Mouse (Mus musculus) hindbrain, postnatal 0 days (tissue): ENCODE measurements around the gene Picalm. TPM values are rescaled to one million over a fixed set of nuclear protein-coding genes. Genes with fewer than 3 reads are reported as not detected.
"Not testable (repeated sequence)": the region's sequence is repeated elsewhere in the genome, so short reads cannot be mapped to it uniquely, and the experiment has no call there.

ENCODE experiments used
- ATAC-seq: fragments of 200-750 bp; cut with Nextera tagmentation; 2 replicates; pipeline ENCODE4 v1.8.0; 2017; ENCODE audit warnings: mild to moderate bottlenecking, moderate TSS enrichment, moderate library complexity
- DNase-seq: peaks from one replicate; pipeline ENCODE4 v3.0.0-alpha.2; 2015; ENCODE audit warnings: low spot score
- H3K27ac ChIP-seq: fragments of 300-500 bp; sonication (generic); 2 replicates; pipeline ENCODE4 v1.5.1; 2014; ENCODE audit warnings: mild to moderate bottlenecking
- H3K27me3 ChIP-seq: fragments of 300-500 bp; sonication (generic); 2 replicates; pipeline ENCODE4 v1.6.1; 2014; ENCODE audit warnings: low read length, mixed read lengths; ENCODE audit not compliant: insufficient read depth
- H3K36me3 ChIP-seq: fragments of 300-500 bp; sonication (generic); 2 replicates; pipeline ENCODE4 v1.6.1; 2014; ENCODE audit warnings: low read length, mixed read lengths; ENCODE audit not compliant: insufficient read depth
- H3K4me1 ChIP-seq: fragments of 300-500 bp; sonication (generic); 2 replicates; pipeline ENCODE4 v1.6.1; 2014; ENCODE audit warnings: antibody characterized with exemption, low read length, mixed read lengths; ENCODE audit not compliant: insufficient read depth
- H3K4me2 ChIP-seq: fragments of 300-500 bp; sonication (generic); 2 replicates; pipeline ENCODE4 v1.6.1; 2014; ENCODE audit warnings: low read depth, mild to moderate bottlenecking, low read length, moderate library complexity, mixed read lengths
- H3K4me3 ChIP-seq: fragments of 300-500 bp; sonication (generic); 2 replicates; pipeline ENCODE4 v1.5.1; 2014; ENCODE audit warnings: low read length
- H3K9ac ChIP-seq: fragments of 300-500 bp; sonication (generic); replicated peaks from 2 replicates; pipeline ENCODE4 v1.6.1; 2014; ENCODE audit warnings: mild to moderate bottlenecking, low read length, moderate library complexity, mixed read lengths
- H3K9me3 ChIP-seq: fragments of 300-500 bp; sonication (generic); 2 replicates; pipeline ENCODE4 v1.6.1; 2016; ENCODE audit warnings: low read length, mixed read lengths
- CTCF ChIP-seq: IDR thresholded peaks from 2 replicates; pipeline ENCODE4 v1.5.1; 2016; ENCODE audit warnings: antibody characterized with exemption, control low read depth, low read depth
- WGBS: fragments of 180-500 bp; shearing (Covaris S2); extraction: QIAGEN DNeasy Blood & Tissue Kit; methylation state at CpG from one replicate; pipeline ENCODE4 v1.1.7; 2014; 5-methylcytosine and 5-hydroxymethylcytosine counted together
- polyA plus RNA-seq: library from polyadenylated mRNA; unstranded; fragments of >200 nt; fragmentation: Nextera tagmentation; extraction: Ambion mirVana; gene quantifications from 2 replicates; pipeline ENCODE4 v1.2.1, GENCODE M21; 2015
- total RNA-seq: library from RNA; depleted of rRNA; stranded (reverse); fragments of >200 nt; gene quantifications from 2 replicates; pipeline ENCODE4 v1.2.3, GENCODE M21; 2014

Picalm gene
- total and polyA plus RNA-seq, 2 experiments from 2014 or later: 22.4 to 141 TPM

GRCm38 (mm10) chr7:90216511-90216910 is 86.5 kb downstream of the Picalm start:
- Histone ChIP-seq H3K4me1 (no peaks in the 10 kb centered on the region), H3K27me3 (no peaks in the 10 kb centered on the region), H3K4me3 (no peak overlapping the region), H3K9ac (no peak overlapping the region), H3K36me3 (no peaks in the 10 kb centered on the region), H3K4me2 (no peak overlapping the region), H3K27ac (peak overlapping the region; percentile 38; the same call in 1 of the 2 replicates), H3K9me3 (no peaks in the 10 kb centered on the region)
- ATAC-seq (peak; percentile 70), DNase-seq (peak; percentile 28)
- WGBS: 52% methylated on average over 8 of the region's 8 CpGs
- TF ChIP-seq CTCF: no peak

- no peak for DNase-seq
- H3K27ac ChIP-seq: no peak overlapping the region
- TF ChIP-seq CTCF: no peak
- no peak for ATAC-seq
- no peaks in the 10 kb centered on the region for H3K27me3 ChIP-seq
- no peak overlapping the region for H3K4me3 ChIP-seq
- H3K36me3 ChIP-seq: no peaks in the 10 kb centered on the region
- 86% methylated on average over 5 of the region's 5 CpGs for WGBS
- H3K4me2 ChIP-seq: no peak overlapping the region
- no peaks in the 10 kb centered on the region for H3K4me1 ChIP-seq
- no peak overlapping the region for H3K9ac ChIP-seq
- no peaks in the 10 kb centered on the region for H3K9me3 ChIP-seq
Measured at GRCm38 (mm10) chr7:90218122-90218521, 88.1 kb downstream of the Picalm start.

- TF ChIP-seq CTCF: no peak
- Histone ChIP-seq H3K9ac (no peak overlapping the region), H3K27me3 (no peaks in the 10 kb centered on the region), H3K4me2 (no peak overlapping the region), H3K4me1 (no peaks in the 10 kb centered on the region), H3K27ac (no peak overlapping the region), H3K4me3 (no peak overlapping the region), H3K36me3 (no peaks in the 10 kb centered on the region), H3K9me3 (no peaks in the 10 kb centered on the region)
- DNase-seq (no peak), ATAC-seq (no peak)
- 84% methylated on average over 2 of the region's 2 CpGs for WGBS
Measured at GRCm38 (mm10) chr7:90221487-90221886, 91.5 kb downstream of the Picalm start.

DNA sequence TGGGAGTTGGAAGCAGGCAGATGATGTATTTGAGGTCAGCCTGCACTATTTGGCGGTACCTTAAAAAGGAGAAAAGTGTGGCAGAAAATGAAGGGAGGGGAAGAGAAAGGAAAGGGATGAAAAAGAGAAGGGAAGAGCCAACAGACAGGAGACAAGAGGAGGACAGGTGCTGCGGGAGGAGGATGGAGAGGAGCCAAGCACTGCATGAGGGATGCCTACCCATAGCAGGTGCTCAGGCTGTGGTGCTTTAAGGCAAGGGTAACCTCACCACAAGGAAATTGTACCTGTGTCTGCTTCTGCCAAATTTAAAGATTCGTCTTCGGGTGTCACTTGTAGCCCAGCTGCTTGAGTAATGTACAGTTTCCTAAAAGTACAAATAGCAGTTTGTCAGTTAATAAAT is 98.1 kb downstream of the Picalm start:
- DNase-seq: no peak

DNA sequence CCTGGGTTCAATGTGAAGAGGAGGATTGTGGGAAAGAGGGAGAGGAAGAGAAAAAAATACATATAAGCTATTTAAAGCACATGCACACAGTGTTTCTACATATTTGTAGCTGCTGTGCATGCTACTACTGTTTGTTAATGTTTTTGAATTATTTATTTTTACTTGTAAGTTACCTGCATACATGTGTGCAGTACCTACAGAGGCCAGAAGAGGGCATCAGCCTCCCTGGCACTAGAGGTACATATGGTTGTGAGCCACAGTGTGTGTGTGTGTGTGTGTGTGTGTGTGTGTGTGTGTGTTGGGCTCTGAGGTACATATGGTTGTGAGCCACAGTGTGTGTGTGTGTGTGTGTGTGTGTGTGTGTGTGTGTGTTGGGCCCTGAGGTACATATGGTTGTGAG is 98.9 kb downstream of the Picalm start:
- not testable (repeated sequence) for H3K36me3 ChIP-seq, H3K9me3 ChIP-seq, DNase-seq, H3K27ac ChIP-seq, H3K4me1 ChIP-seq, ATAC-seq, H3K4me2 ChIP-seq, H3K27me3 ChIP-seq, H3K4me3 ChIP-seq, H3K9ac ChIP-seq
- TF ChIP-seq CTCF: peak; percentile 65

More for the DNA sequence above, 98.1 kb downstream of the Picalm start:
- Histone ChIP-seq H3K9me3 (no peaks in the 10 kb centered on the region), H3K4me2 (no peak overlapping the region), H3K4me1 (no peaks in the 10 kb centered on the region), H3K4me3 (no peak overlapping the region), H3K36me3 (no peaks in the 10 kb centered on the region), H3K27ac (no peak overlapping the region), H3K9ac (no peak overlapping the region), H3K27me3 (no peaks in the 10 kb centered on the region)
- no peak for ATAC-seq
- no peak for TF ChIP-seq CTCF
- WGBS: 92% methylated on average over 4 of the region's 4 CpGs

DNA sequence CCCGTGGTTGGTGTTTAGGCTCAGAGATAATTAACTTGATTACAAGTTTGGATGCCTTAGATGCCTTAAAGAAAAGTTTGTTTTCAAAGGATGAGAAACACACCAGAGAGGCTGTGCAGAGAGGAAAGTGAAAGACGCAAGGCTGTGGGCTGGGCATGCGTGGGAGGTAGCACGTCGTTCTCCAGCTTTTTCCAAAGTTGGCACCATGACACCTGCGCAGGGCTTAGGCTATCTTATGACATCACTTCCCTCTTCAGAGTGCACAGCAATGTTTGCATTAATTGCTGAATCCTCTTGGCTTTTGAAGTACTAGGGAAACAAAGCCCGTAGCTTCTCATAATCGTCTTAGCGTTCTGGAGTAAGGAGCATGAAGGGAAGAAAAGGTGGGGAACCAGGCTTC is 101.4 kb downstream of the Picalm start:
- no peaks in the 10 kb centered on the region for H3K4me1 ChIP-seq
- 79% methylated on average over 9 of the region's 9 CpGs for WGBS

GRCm38 (mm10) chr7:90233921-90234320 is 103.9 kb downstream of the Picalm start:
- H3K9me3 ChIP-seq: no peaks in the 10 kb centered on the region
- H3K27me3 ChIP-seq: no peaks in the 10 kb centered on the region
- H3K4me3 ChIP-seq: no peak overlapping the region
- DNase-seq (no peak), ATAC-seq (no peak)
- 71% methylated on average over 4 of the region's 4 CpGs for WGBS
- no peak overlapping the region for H3K4me2 ChIP-seq
- H3K27ac ChIP-seq: no peak overlapping the region
- no peaks in the 10 kb centered on the region for H3K4me1 ChIP-seq
- no peak overlapping the region for H3K9ac ChIP-seq
- no peak for TF ChIP-seq CTCF
- H3K36me3 ChIP-seq: no peaks in the 10 kb centered on the region

More for the DNA sequence above, 101.4 kb downstream of the Picalm start:
- Histone ChIP-seq H3K36me3 (no peaks in the 10 kb centered on the region), H3K4me2 (no peak overlapping the region), H3K27ac (no peak overlapping the region), H3K4me3 (no peak overlapping the region), H3K9me3 (no peaks in the 10 kb centered on the region), H3K9ac (no peak overlapping the region), H3K27me3 (no peaks in the 10 kb centered on the region)
- ATAC-seq (no peak), DNase-seq (no peak)
- no peak for TF ChIP-seq CTCF
